Mouse (Mus musculus) limb, embryonic 11.5 days (tissue): ENCODE measurements around the gene Adam1a. TPM values are rescaled to one million over a fixed set of nuclear protein-coding genes. Genes with fewer than 3 reads are reported as not detected.

ENCODE experiments used
- ATAC-seq: fragments of 200-750 bp; cut with Nextera tagmentation; 2 replicates; pipeline ENCODE4 v1.8.0; 2017; ENCODE audit warnings: low read depth; ENCODE audit not compliant: insufficient number of reproducible peaks, low FRiP score, low TSS enrichment
- DNase-seq: peaks from one replicate; pipeline ENCODE4 v3.0.0-alpha.2; 2015; ENCODE audit warnings: low spot score
- H3K27ac ChIP-seq: fragments of 300-500 bp; sonication (generic); replicated peaks from 2 replicates; pipeline ENCODE4 v1.5.1; 2014; ENCODE audit warnings: low read depth, mild to moderate bottlenecking, low read length
- H3K27me3 ChIP-seq: fragments of 300-500 bp; sonication (generic); 2 replicates; pipeline ENCODE4 v1.6.1; 2014; ENCODE audit warnings: mild to moderate bottlenecking, low read length, mixed read lengths; ENCODE audit not compliant: control insufficient read depth, insufficient read depth
- H3K36me3 ChIP-seq: fragments of 300-500 bp; sonication (generic); 2 replicates; pipeline ENCODE4 v1.6.1; 2014; ENCODE audit warnings: mild to moderate bottlenecking, low read length, moderate library complexity, mixed read lengths; ENCODE audit not compliant: control insufficient read depth, insufficient read depth
- H3K4me1 ChIP-seq: fragments of 300-500 bp; sonication (generic); 2 replicates; pipeline ENCODE4 v1.6.1; 2014; ENCODE audit warnings: low read length, mixed read lengths; ENCODE audit not compliant: control insufficient read depth, insufficient read depth
- H3K4me2 ChIP-seq: fragments of 300-500 bp; sonication (generic); 2 replicates; pipeline ENCODE4 v1.6.1; 2014; ENCODE audit warnings: low read depth, mild to moderate bottlenecking, moderate library complexity; ENCODE audit not compliant: severe bottlenecking
- H3K4me3 ChIP-seq: fragments of 300-500 bp; sonication (generic); 2 replicates; pipeline ENCODE4 v1.5.1; 2014; ENCODE audit warnings: low read depth, low read length
- H3K9ac ChIP-seq: fragments of 300-500 bp; sonication (generic); 2 replicates; pipeline ENCODE4 v1.6.1; 2014; ENCODE audit warnings: mild to moderate bottlenecking, low read length
- H3K9me3 ChIP-seq: fragments of 300-500 bp; sonication (generic); 2 replicates; pipeline ENCODE4 v1.6.1; 2016; ENCODE audit warnings: low read length; ENCODE audit not compliant: control insufficient read depth
- WGBS: fragments of 180-500 bp; shearing (Covaris S2); extraction: QIAGEN DNeasy Blood & Tissue Kit; methylation state at CpG from one replicate; pipeline ENCODE4 v1.1.7; 2014; 5-methylcytosine and 5-hydroxymethylcytosine counted together
- polyA plus RNA-seq: library from polyadenylated mRNA; unstranded; fragments of >200 nt; fragmentation: Nextera tagmentation; extraction: Ambion mirVana; gene quantifications from 2 replicates; pipeline ENCODE4 v1.2.1, GENCODE M21; 2014

The Adam1a gene
- polyA plus RNA-seq, 1 experiment from 2014 or later = 2.2 TPM

- no peak overlapping the region for H3K27ac ChIP-seq
- H3K36me3 ChIP-seq = peaks cover 18% of the 10 kb centered on the region
- H3K4me1 ChIP-seq = no peaks in the 10 kb centered on the region
- no peak overlapping the region for H3K9ac ChIP-seq
- DNase-seq = no peak
- 85% methylated on average over 1 of the region's 1 CpGs for WGBS
- H3K27me3 ChIP-seq = no peaks in the 10 kb centered on the region
- H3K4me3 ChIP-seq = no peak overlapping the region
- no peak overlapping the region for H3K4me2 ChIP-seq
- no peak for ATAC-seq
- H3K9me3 ChIP-seq = no peaks in the 10 kb centered on the region
Measured at GRCm38 (mm10) chr5:121570787-121571186, 25.5 kb upstream of the Adam1a start.

- Histone ChIP-seq H3K4me2 (no peak overlapping the region), H3K36me3 (peaks cover 18% of the 10 kb centered on the region), H3K4me3 (no peak overlapping the region), H3K4me1 (no peaks in the 10 kb centered on the region), H3K27me3 (no peaks in the 10 kb centered on the region), H3K9ac (no peak overlapping the region), H3K9me3 (no peaks in the 10 kb centered on the region), H3K27ac (no peak overlapping the region)
- DNase-seq (no peak), ATAC-seq (no peak)
- 84% methylated on average over 8 of the region's 9 CpGs for WGBS
Measured at GRCm38 (mm10) chr5:121569881-121570420, 24.7 kb upstream of the Adam1a start.

- DNase-seq = no peak
- Histone ChIP-seq H3K4me1 (no peaks in the 10 kb centered on the region), H3K36me3 (peaks cover 6% of the 10 kb centered on the region), H3K4me3 (no peak overlapping the region), H3K9me3 (no peaks in the 10 kb centered on the region), H3K27ac (no peak overlapping the region), H3K4me2 (no peak overlapping the region), H3K27me3 (no peaks in the 10 kb centered on the region), H3K9ac (no peak overlapping the region)
- 95% methylated on average over 16 of the region's 16 CpGs for WGBS
- no peak for ATAC-seq
Measured at GRCm38 (mm10) chr5:121566035-121566681, 20.9 kb upstream of the Adam1a start.

GRCm38 (mm10) chr5:121564468-121564895 lies 19.2 kb upstream of the Adam1a start:
- Histone ChIP-seq H3K36me3 (no peaks in the 10 kb centered on the region), H3K4me2 (peak overlapping the region; percentile 39; the same call in 1 of the 2 replicates), H3K27me3 (no peaks in the 10 kb centered on the region), H3K9ac (peak overlapping the region; percentile 43; the same call in 1 of the 2 replicates), H3K27ac (no peak overlapping the region), H3K4me3 (no peak overlapping the region), H3K4me1 (no peaks in the 10 kb centered on the region), H3K9me3 (no peaks in the 10 kb centered on the region)
- DNase-seq (peak; percentile 95), ATAC-seq (0 out of 2 replicates have a peak, but pooled peaks have one; percentile 15)
- 10% methylated on average over 11 of the region's 11 CpGs for WGBS

- H3K9ac ChIP-seq = no peak overlapping the region
- no peak overlapping the region for H3K27ac ChIP-seq
- H3K36me3 ChIP-seq = no peaks in the 10 kb centered on the region
- no peaks in the 10 kb centered on the region for H3K4me1 ChIP-seq
- 85% methylated on average over 3 of the region's 3 CpGs for WGBS
- H3K4me3 ChIP-seq = no peak overlapping the region
- no peaks in the 10 kb centered on the region for H3K27me3 ChIP-seq
- H3K4me2 ChIP-seq = no peak overlapping the region
- no peak for ATAC-seq
- DNase-seq = no peak
- no peaks in the 10 kb centered on the region for H3K9me3 ChIP-seq
Measured at GRCm38 (mm10) chr5:121562436-121562835, 17.2 kb upstream of the Adam1a start.

GRCm38 (mm10) chr5:121549196-121549595 lies 3.9 kb upstream of the Adam1a start:
- no peaks in the 10 kb centered on the region for H3K9me3 ChIP-seq
- H3K36me3 ChIP-seq = no peaks in the 10 kb centered on the region
- H3K4me2 ChIP-seq = no peak overlapping the region
- H3K4me1 ChIP-seq = peaks cover 7% of the 10 kb centered on the region
- DNase-seq = no peak
- H3K27ac ChIP-seq = no peak overlapping the region
- no peaks in the 10 kb centered on the region for H3K27me3 ChIP-seq
- H3K4me3 ChIP-seq = no peak overlapping the region
- 84% methylated on average over 7 of the region's 7 CpGs for WGBS
- no peak for ATAC-seq
- H3K9ac ChIP-seq = no peak overlapping the region

- 95% methylated on average over 3 of the region's 3 CpGs for WGBS
- H3K36me3 ChIP-seq = no peaks in the 10 kb centered on the region
- H3K4me1 ChIP-seq = peaks cover 8% of the 10 kb centered on the region
- H3K27ac ChIP-seq = no peak overlapping the region
- DNase-seq (no peak), ATAC-seq (no peak)
- H3K4me3 ChIP-seq = no peak overlapping the region
- H3K27me3 ChIP-seq = no peaks in the 10 kb centered on the region
- no peak overlapping the region for H3K4me2 ChIP-seq
- no peak overlapping the region for H3K9ac ChIP-seq
- no peaks in the 10 kb centered on the region for H3K9me3 ChIP-seq
Measured at GRCm38 (mm10) chr5:121547084-121547483, 1.8 kb upstream of the Adam1a start.

- no peak for ATAC-seq
- peak overlapping the region; percentile 41 for H3K4me2 ChIP-seq
- no peaks in the 10 kb centered on the region for H3K36me3 ChIP-seq
- H3K27me3 ChIP-seq = no peaks in the 10 kb centered on the region
- peaks cover 8% of the 10 kb centered on the region for H3K4me1 ChIP-seq
- DNase-seq = peak; percentile 59
- peak overlapping the region; percentile 100 for H3K4me3 ChIP-seq
- peak overlapping the region; percentile 98 for H3K9ac ChIP-seq
- H3K27ac ChIP-seq = no peak overlapping the region
- no peaks in the 10 kb centered on the region for H3K9me3 ChIP-seq
- 42% methylated on average over 6 of the region's 6 CpGs for WGBS
Measured at GRCm38 (mm10) chr5:121546530-121546895, 1.2 kb upstream of the Adam1a start.
